Mouse (Mus musculus): ENCODE results near the gene Plin4. TPM values are rescaled to one million over a fixed set of nuclear protein-coding genes. Genes with fewer than 3 reads are reported as not detected.

Gene Plin4
- polyA plus RNA-seq (2014; fragmentation: Illumina TruSeq; extraction: RNeasy Lipid Tissue Mini Kit (QIAGEN cat#74804)), result 2.3 TPM

GRCm38 (mm10) chr17:56109219-56110051 is at the start of gene Plin4:
TSS of gene Plin4 (minus strand) at chr17:56109803.

GRCm38 (mm10) chr17:56139858-56140595 is 30.4 kb upstream of the Plin4 start, which contains the start of gene Sema6b:
TSS of gene Sema6b (minus strand) at chr17:56140343.

GRCm38 (mm10) chr17:56121826-56122225 is 12.2 kb upstream of the Plin4 start, which contains the start of gene Lrg1:
TSS of gene Lrg1 (minus strand) at chr17:56122001.

GRCm38 (mm10) chr17:56117251-56117710 is 7.7 kb upstream of the Plin4 start, which contains the start of gene Plin5:
TSS of gene Plin5 (minus strand) at chr17:56117596.

GRCm38 (mm10) chr17:56078880-56079795 is 30.5 kb downstream of the Plin4 start, which contains the start of gene Hdgfl2:
TSS of gene Hdgfl2 (plus strand) at chr17:56079634.

GRCm38 (mm10) chr17:56074827-56075208 is 34.8 kb downstream of the Plin4 start, which contains the start of gene Ubxn6:
TSS of gene Ubxn6 (minus strand) at chr17:56075028.

Other genes starting within 250 kb of the Plin4 start
- gene Zfp119a, start 230.9 kb downstream of the Plin4 start, polyA plus RNA-seq (2014; fragmentation: Illumina TruSeq; extraction: RNeasy Lipid Tissue Mini Kit (QIAGEN cat#74804)), result 29.6 TPM
- gene Zfp959, start 217.7 kb downstream of the Plin4 start, polyA plus RNA-seq (2014; fragmentation: Illumina TruSeq; extraction: RNeasy Lipid Tissue Mini Kit (QIAGEN cat#74804)), result 50.6 TPM
- gene Zfp119b, start 160.3 kb downstream of the Plin4 start, polyA plus RNA-seq (2014; fragmentation: Illumina TruSeq; extraction: RNeasy Lipid Tissue Mini Kit (QIAGEN cat#74804)), result 24.6 TPM
- gene Ebi3, start 157.2 kb downstream of the Plin4 start, polyA plus RNA-seq (2014; fragmentation: Illumina TruSeq; extraction: RNeasy Lipid Tissue Mini Kit (QIAGEN cat#74804)), result not detected
- gene Yju2, start 150.7 kb downstream of the Plin4 start, polyA plus RNA-seq (2014; fragmentation: Illumina TruSeq; extraction: RNeasy Lipid Tissue Mini Kit (QIAGEN cat#74804)), result 0.66 TPM
- not detected for gene Shd, start 139.3 kb downstream of the Plin4 start, polyA plus RNA-seq (2014; fragmentation: Illumina TruSeq; extraction: RNeasy Lipid Tissue Mini Kit (QIAGEN cat#74804))
- gene Fsd1, start 123.3 kb downstream of the Plin4 start, polyA plus RNA-seq (2014; fragmentation: Illumina TruSeq; extraction: RNeasy Lipid Tissue Mini Kit (QIAGEN cat#74804)), result not detected
- not detected for gene Stap2, start 104.2 kb downstream of the Plin4 start, polyA plus RNA-seq (2014; fragmentation: Illumina TruSeq; extraction: RNeasy Lipid Tissue Mini Kit (QIAGEN cat#74804))
- gene Mpnd, start 104.1 kb downstream of the Plin4 start, polyA plus RNA-seq (2014; fragmentation: Illumina TruSeq; extraction: RNeasy Lipid Tissue Mini Kit (QIAGEN cat#74804)), result not detected
- gene Sh3gl1, start 73.2 kb downstream of the Plin4 start, polyA plus RNA-seq (2014; fragmentation: Illumina TruSeq; extraction: RNeasy Lipid Tissue Mini Kit (QIAGEN cat#74804)), result 0.14 TPM
- 1.6 TPM for gene Chaf1a, start 69.4 kb downstream of the Plin4 start, polyA plus RNA-seq (2014; fragmentation: Illumina TruSeq; extraction: RNeasy Lipid Tissue Mini Kit (QIAGEN cat#74804))
- 17.7 TPM for gene Ubxn6, start 34.8 kb downstream of the Plin4 start, polyA plus RNA-seq (2014; fragmentation: Illumina TruSeq; extraction: RNeasy Lipid Tissue Mini Kit (QIAGEN cat#74804))
- gene Hdgfl2, start 30.2 kb downstream of the Plin4 start, polyA plus RNA-seq (2014; fragmentation: Illumina TruSeq; extraction: RNeasy Lipid Tissue Mini Kit (QIAGEN cat#74804)), result 2.6 TPM
- gene Plin5, start 7.8 kb upstream of the Plin4 start, polyA plus RNA-seq (2014; fragmentation: Illumina TruSeq; extraction: RNeasy Lipid Tissue Mini Kit (QIAGEN cat#74804)), result 0.46 TPM
- gene Lrg1, start 12.2 kb upstream of the Plin4 start, polyA plus RNA-seq (2014; fragmentation: Illumina TruSeq; extraction: RNeasy Lipid Tissue Mini Kit (QIAGEN cat#74804)), result not detected
- gene Sema6b, start 30.5 kb upstream of the Plin4 start, polyA plus RNA-seq (2014; fragmentation: Illumina TruSeq; extraction: RNeasy Lipid Tissue Mini Kit (QIAGEN cat#74804)), result not detected
- gene Tnfaip8l1, start 52.7 kb upstream of the Plin4 start, polyA plus RNA-seq (2014; fragmentation: Illumina TruSeq; extraction: RNeasy Lipid Tissue Mini Kit (QIAGEN cat#74804)), result 0.88 TPM
- 14.9 TPM for gene Mydgf, start 74.1 kb upstream of the Plin4 start, polyA plus RNA-seq (2014; fragmentation: Illumina TruSeq; extraction: RNeasy Lipid Tissue Mini Kit (QIAGEN cat#74804))
- gene Dpp9, start 109.1 kb upstream of the Plin4 start, polyA plus RNA-seq (2014; fragmentation: Illumina TruSeq; extraction: RNeasy Lipid Tissue Mini Kit (QIAGEN cat#74804)), result not detected
- gene Fem1a, start 147.0 kb upstream of the Plin4 start, polyA plus RNA-seq (2014; fragmentation: Illumina TruSeq; extraction: RNeasy Lipid Tissue Mini Kit (QIAGEN cat#74804)), result 2.5 TPM
- 0.20 TPM for gene Ticam1, start 167.0 kb upstream of the Plin4 start, polyA plus RNA-seq (2014; fragmentation: Illumina TruSeq; extraction: RNeasy Lipid Tissue Mini Kit (QIAGEN cat#74804))
- 22.7 TPM for gene Plin3, start 183.1 kb upstream of the Plin4 start, polyA plus RNA-seq (2014; fragmentation: Illumina TruSeq; extraction: RNeasy Lipid Tissue Mini Kit (QIAGEN cat#74804))
- not detected for gene Arrdc5, start 190.5 kb upstream of the Plin4 start, polyA plus RNA-seq (2014; fragmentation: Illumina TruSeq; extraction: RNeasy Lipid Tissue Mini Kit (QIAGEN cat#74804))
- gene Uhrf1, start 193.5 kb upstream of the Plin4 start, polyA plus RNA-seq (2014; fragmentation: Illumina TruSeq; extraction: RNeasy Lipid Tissue Mini Kit (QIAGEN cat#74804)), result 26.4 TPM
- gene Kdm4b, start 216.3 kb upstream of the Plin4 start, polyA plus RNA-seq (2014; fragmentation: Illumina TruSeq; extraction: RNeasy Lipid Tissue Mini Kit (QIAGEN cat#74804)), result 1.2 TPM